Mouse (Mus musculus): Measurements from ENCODE around the gene Slc12a9. TPM values are rescaled to one million over a fixed set of nuclear protein-coding genes. Genes with fewer than 3 reads are reported as not detected.
"Not testable (repeated sequence)": the region's sequence is repeated elsewhere in the genome, so short reads cannot be mapped to it uniquely, and the experiment has no call there.

The Slc12a9 gene
- total RNA-seq, 2 experiments from 2014 or later, result 2.2 to 3.3 TPM

DNA sequence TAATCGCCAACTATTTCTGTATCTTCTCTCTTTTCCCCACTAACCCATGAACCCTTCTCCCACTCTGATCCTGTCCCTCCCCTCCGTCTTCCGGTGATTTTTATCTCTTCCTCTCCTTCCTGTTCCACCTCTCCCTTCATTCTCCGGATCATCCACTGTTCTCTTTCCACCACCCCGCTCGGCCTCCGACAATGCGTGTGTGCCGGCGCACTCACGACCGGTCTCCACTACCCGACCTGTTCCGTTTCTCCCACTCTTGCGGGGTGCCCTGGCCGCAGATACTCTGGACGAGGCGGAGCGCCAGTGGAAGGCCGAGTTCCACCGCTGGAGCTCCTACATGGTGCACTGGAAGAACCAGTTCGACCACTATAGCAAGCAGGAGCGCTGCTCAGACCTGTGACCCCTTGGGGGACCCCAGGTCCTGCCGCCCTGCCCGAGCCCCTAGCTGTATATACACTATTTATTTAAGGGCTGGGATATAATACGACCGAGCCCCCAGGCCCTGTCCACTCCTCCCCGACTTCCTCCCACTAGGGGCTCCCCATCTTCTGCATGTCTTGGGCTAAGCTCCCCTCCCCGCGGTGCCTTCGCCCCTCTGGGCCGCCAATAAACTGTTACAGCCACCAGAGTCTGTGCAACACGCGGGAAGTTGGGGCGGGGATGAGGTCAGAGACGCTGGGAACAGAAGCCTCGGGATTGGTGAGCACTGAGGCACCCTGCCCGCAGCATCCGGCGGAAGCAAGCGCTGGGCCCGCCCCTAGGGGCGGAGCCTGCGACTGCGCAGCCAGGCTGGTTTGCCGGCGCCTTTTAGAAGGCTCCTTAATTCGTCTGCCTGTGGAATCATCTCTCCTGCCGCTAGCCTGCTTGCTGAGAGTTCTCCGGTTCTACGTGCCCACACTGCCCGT, 39.3 kb downstream of the Slc12a9 start, which contains the start of gene Ufsp1:
Gene Ufsp1, plus strand, starts transcription at position 791 of the 905 bp plus-strand sequence.
- ATAC-seq (replicated peaks; ENCODE audit: low FRiP score, low TSS enrichment, poor library complexity, severe bottlenecking), result peak; percentile 64

DNA sequence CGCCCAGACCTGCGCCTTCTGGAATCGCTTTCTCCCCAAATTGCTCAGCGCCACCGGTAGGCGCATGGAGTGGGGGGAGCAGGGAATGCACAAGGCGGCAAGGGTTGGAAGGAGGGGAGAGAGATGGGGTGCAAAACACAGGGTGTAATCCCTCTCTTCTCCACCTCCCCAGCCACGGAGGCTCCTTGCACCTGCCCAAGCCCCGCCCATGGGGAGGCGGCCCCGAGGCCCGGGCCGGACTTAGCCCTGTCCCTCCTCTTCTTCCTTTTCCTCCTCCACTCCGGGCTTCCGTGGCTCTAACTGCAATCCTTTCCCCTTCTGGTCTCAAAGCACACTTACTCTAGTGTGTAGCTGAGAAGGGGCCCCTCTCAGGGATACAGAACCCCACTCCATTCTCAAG, 40.1 kb downstream of the Slc12a9 start:
- ATAC-seq (replicated peaks; ENCODE audit: low FRiP score, low TSS enrichment, poor library complexity, severe bottlenecking), result peak; percentile 16

DNA sequence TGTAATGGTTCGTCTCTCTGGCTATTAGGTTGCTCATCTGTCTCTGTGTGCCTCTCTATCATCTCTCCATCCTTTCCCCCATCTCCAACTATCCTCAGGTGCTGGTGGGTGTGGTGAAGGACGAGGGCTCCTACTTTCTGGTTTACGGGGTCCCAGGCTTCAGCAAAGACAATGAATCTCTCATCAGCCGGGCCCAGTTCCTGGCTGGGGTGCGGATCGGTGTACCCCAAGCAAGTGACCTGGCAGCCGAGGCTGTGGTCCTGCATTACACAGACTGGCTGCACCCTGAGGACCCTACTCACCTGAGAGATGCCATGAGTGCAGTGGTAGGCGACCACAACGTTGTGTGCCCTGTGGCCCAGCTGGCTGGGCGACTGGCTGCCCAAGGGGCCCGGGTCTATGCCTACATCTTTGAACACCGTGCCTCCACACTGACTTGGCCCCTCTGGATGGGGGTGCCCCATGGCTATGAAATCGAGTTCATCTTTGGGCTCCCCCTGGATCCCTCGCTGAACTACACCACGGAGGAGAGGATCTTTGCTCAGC, 41.9 kb downstream of the Slc12a9 start:
- no peak for ATAC-seq (replicated peaks; ENCODE audit: low FRiP score, low TSS enrichment, poor library complexity, severe bottlenecking)

DNA sequence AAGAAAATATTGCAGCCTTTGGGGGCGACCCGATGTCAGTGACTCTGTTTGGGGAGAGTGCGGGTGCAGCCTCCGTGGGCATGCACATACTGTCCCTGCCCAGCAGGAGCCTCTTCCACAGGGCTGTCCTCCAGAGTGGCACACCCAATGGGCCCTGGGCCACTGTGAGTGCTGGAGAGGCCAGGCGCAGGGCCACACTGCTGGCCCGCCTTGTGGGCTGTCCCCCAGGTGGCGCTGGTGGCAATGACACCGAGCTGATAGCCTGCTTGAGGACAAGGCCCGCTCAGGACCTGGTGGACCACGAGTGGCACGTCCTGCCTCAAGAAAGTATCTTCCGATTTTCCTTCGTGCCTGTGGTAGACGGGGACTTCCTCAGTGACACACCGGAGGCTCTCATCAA, 42.7 kb downstream of the Slc12a9 start:
- peak; percentile 25 for ATAC-seq (replicated peaks; ENCODE audit: low FRiP score, low TSS enrichment, poor library complexity, severe bottlenecking)

DNA sequence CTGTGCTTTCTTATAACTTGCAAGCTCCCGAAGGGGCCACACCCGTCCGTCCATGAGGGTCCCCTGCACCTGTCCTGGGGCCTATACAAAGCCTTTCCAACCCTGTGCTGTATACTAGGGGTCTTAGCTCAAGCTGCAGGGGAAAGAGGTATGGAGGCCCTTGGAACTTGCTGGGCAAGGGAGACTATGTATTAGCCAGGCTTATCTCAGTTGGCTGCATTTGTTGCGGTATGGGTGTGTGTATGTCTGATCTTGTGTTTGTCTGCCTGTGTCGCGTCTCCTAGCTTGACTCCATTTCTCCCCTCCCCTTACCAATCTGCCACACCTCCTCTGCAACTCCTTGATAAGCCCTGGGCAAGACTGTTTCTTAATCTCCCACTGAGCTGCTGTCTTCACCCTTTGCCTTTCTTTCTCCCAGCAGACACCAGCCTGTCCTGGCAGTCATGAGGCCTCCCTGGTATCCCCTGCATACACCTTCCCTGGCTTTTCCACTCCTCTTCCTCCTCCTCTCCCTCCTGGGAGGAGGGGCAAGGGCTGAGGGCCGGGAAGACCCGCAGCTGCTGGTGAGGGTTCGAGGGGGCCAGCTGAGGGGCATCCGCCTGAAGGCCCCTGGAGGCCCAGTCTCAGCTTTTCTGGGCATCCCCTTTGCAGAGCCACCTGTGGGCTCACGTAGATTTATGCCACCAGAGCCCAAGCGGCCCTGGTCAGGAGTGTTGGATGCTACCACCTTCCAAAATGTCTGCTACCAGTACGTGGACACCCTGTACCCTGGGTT, 43.6 kb downstream of the Slc12a9 start:
- ATAC-seq (replicated peaks; ENCODE audit: low FRiP score, low TSS enrichment, poor library complexity, severe bottlenecking), result peak; percentile 58

DNA sequence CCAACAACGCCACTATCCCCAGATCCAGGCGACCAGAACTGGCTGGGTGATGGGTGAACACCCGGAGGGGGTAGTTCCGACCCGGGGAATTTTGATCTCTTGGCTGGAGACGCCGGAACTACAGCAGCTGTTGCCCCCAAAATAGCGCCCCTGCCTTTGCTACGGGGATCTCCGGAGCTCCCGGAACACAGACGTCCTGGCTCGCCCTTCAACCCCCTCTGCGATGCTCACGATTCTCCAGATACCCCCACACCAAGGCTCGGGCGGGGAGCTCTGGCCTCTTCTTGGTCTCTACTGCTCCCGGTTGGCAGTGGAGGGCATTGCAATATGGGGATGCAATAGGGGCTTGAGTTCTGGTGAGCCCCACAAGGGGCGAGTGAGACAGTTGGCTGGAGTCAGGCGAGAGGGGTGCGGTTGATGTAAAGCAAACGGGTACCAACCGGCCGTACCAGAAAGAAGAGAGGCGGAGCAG, 44.4 kb downstream of the Slc12a9 start:
- ATAC-seq (replicated peaks; ENCODE audit: low FRiP score, low TSS enrichment, poor library complexity, severe bottlenecking), result peak; percentile 14

DNA sequence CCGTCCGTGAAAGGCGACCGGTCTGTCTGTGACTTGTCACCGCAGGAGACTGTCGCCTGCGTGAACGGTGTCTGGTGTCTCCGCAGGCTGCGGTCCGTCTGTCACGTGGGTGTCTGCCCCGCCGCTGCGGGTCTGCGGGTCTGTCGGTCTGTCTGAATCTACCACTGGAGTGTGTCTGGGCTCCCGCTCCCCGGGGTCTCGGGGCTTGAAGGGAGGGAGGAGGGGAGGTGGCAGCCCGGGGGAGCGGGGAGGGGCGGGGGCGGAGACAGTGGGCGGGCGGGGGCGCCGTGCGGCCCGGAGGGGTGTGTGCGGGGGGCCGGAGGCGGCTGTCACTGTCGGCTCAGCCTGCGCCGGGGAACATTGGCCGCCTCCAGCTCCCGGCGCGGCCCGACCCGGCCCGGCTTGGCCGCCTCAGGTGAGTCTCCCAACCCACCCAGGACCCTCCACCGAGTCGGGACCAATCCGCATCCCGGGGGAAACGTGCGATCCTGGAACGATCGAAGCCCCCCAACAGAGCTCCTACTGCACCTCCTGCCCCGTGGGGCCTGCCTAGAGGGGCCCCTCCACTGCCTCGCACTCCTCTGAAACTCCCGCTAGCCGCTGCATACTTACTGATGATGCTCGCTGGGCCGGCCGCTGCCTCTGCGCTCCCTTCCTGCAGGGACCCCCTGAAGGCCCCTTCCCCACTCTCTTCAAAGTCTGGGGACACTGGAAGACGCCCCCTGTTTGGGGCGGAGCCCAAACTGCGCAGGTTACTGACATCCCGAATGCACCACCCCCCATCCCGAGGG, 45.2 kb downstream of the Slc12a9 start:
- ATAC-seq (replicated peaks; ENCODE audit: low FRiP score, low TSS enrichment, poor library complexity, severe bottlenecking), result no peak

DNA sequence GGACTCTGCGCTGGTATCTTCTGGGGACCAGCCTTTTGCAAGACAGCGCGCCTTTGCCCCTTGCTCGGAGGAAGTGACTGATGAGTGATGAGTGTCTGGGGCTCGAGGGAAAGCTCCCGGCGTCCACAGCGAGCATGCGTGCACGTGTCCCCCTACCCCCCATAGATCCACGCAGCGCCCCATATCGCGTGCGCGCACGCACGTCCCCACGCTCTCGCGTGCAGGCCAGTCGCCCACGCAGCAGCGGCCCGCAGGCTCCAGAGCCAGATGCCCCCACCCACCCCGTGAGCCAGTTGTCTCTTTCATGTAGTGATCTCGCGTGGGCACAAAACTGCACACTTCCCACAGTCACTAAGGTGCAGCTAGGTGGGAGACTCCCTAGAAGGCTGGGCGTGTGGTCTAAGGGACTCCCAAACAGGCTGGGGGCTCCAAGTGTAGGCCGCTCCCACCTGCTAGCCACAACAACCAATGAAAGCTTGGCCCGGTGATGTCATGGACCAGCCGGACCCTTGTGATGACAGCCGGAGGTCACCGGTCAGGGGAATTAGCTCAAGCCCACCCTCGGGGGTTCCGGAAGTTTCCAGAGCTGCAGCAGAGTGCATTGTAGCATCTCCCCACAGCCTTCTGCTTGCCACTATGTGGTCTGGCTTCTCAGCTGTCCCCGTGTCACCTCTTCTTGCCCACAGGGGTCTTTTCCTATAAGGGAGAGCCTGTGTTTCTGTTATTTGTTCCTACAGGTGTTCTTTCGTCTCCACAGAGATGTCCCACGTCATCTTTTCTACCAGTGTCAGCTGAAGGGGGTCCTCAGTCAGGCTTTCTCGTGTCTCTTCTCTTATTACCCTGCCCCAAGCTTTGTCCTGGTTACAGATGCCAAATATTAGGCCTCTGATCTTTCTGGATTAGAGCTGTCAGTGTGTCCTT, 46.1 kb downstream of the Slc12a9 start, which contains the start of gene Ache:
Gene Ache, plus strand, starts transcription at position 488 of the 921 bp plus-strand sequence.
- no peak for ATAC-seq (replicated peaks; ENCODE audit: low FRiP score, low TSS enrichment, poor library complexity, severe bottlenecking)

DNA sequence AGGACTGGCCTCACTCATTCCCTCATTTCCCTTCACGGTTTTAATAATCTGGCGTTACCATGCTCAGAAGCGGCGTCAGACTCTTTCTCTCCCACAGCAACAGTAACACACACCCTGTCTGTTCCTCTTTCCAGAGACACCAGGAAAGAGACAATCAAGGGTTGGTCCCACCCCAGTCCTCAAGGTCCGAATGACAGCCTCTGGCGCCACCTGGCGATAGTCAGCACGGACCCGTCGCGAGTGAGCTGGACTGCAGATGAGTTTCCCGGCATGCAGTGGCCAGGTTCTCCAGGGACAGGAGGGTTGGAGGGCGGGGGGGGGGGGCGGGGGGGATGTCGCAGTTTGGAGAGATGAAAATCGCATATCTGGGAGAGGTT, 46.8 kb downstream of the Slc12a9 start:
- ATAC-seq (replicated peaks; ENCODE audit: low FRiP score, low TSS enrichment, poor library complexity, severe bottlenecking), result peak; percentile 16

DNA sequence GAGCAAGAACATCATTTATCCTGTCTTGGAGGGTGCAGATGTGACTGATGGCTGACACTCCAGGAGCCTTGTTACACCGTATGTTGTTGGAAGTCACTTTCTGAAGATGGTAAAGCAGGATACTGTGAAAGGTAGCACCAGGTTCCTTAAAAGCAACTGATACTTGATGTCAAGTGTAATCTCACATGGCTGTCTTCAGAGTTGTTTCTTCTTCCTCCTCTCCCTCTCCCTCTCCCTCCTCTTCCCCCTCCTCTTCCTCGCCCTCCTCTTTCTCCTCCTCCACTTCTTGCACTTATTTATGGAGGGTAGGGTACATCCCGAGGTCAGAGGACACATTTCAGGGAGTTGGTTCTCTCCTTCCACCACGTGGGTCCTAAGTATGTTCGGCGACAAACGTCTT, 47.4 kb downstream of the Slc12a9 start:
- no peak for ATAC-seq (replicated peaks; ENCODE audit: low FRiP score, low TSS enrichment, poor library complexity, severe bottlenecking)

DNA sequence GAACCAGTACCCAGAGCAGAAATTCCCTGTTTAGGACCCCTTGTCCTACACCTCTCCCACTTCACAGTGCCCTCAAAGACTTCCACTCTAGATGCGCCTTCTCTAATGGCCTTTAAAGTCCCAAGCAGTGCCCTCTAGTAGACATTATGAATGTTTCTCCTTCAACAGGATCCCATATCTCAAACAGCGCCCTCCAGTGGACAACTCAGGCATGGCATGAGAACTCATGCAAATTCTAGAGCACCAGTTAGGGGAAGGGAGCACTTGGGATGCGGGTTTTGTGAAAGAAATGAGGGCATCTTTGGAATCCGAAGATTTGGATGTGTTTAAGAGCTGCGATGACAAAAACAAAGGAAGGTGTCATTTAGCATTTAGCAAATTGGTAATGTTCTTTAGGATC, 48.4 kb downstream of the Slc12a9 start:
- ATAC-seq (replicated peaks; ENCODE audit: low FRiP score, low TSS enrichment, poor library complexity, severe bottlenecking), result no peak

DNA sequence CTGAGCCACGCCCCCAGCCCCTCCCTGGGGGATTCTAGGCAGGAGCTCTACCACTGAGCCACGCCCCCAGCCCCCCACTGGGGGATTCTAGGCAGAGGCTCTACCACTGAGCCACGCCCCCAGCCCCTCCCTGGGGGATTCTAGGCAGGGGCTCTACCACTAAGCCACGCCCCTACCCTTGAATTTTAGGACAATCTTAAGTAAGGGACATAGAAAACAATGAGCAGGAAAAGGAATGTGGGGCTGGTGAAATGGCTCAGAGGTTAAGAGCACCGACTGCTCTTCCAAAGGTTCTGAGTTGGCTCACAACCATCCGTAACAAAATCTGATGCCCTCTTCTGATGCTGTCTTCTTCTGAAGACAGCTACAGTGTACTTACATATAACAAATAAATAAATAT, 49.0 kb downstream of the Slc12a9 start:
- ATAC-seq (replicated peaks; ENCODE audit: low FRiP score, low TSS enrichment, poor library complexity, severe bottlenecking), result not testable (repeated sequence)

DNA sequence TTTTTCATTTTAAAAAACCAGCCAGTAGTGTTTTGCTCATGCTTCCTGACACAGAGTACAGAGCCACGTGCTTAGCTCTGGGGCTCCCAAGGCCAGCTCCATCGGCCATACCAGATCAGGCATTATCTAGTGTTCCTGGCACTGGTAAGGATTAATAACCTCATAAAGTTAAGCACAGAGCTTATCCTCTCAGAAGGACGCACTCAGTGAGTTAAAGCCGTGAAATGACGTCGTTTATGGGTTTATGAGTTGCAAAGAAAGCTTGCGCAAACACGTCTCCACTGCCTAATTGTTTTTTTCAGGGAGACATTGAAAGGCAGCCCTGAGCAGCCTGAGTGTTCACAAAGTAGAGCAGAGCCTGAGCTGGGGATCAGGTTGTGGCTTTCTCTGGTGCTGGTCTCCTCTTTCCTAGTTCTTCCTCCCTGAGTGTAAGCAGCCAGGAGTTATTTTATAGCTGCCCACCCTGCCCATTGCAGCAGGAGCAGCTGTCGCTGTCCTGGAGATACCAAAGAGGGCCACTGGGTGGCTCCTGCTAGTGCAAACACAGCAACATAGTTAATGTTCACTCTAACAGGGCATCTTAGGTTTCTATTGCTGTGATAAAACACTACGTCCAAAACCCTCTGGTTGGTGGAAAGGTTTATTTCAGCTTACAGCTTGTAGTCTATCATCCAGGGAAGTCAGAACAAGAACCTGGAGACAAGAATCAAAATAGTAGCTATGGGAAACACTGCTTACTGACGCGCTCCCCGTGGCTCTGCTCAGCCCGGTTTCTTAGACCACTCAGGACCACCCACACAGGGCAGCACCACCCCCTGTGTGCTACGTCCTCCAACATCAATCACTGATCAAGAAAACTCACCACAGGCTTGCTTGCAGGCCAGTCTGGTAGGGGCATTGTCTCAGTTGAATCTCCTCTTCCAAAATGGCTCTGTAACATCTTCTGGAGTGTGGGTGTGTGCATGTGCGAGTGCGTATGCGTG, 55.7 kb downstream of the Slc12a9 start:
- peak; percentile 71; the same call in 1 of the 2 replicates for ATAC-seq (replicated peaks; ENCODE audit: low FRiP score, low TSS enrichment, poor library complexity, severe bottlenecking)

DNA sequence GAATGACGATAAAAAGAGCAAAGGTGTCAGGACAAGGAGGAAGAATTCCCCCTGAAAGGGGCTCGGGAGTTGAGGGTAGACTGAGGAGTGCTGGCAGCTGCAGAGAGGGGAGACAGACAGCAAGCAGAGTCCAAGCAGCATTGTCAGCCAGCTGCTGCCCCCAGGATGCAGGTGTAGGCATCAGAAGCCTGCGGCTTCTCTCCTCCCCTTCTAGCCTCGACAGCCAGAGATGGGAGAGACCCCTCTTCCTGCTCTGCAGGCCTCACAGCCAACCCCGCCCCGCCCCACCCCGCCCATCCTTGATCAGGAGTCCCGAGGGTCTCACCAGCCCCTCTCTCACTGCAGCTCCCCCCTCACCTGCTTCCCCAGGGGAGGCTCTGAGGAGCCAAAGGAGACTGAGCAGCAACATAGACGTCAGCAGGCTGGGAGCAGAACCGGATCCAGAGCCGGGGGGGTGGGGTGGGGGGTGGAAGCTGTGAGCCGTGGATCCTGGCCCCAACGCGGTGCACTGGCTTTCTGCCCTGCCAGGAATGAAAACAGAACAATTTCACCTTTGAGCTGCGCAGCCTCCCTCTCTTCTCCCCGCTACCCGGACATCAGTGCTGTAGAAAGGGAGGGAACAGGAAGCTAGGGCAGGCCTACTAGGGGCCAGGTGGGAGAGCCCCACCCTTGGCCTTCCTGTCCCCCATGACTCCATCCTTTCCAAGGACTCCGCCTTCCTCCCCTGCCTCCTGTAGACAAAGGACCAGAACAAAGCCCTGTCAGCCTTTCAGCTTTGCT, 65.1 kb downstream of the Slc12a9 start:
- ATAC-seq (replicated peaks; ENCODE audit: low FRiP score, low TSS enrichment, poor library complexity, severe bottlenecking), result no peak

DNA sequence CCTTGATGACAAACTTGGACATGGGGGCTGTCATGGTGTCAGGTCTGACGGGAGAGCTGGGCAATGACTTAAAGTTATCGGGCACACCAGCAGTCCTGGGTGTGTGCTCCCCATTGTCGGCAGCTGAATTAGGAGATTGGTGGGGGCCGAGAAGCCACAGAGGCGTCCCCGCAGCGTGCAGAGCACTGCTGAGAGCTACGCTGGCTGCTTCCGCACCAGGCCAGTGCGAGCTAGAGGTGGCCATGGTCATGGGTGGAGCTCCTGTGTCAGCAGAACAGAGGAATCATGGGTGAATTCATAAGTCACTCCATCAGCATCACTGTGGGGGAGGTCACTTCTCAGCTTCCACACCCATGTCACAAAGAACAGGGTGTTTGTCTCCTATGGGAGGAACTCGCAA, 68.6 kb downstream of the Slc12a9 start:
- ATAC-seq (replicated peaks; ENCODE audit: low FRiP score, low TSS enrichment, poor library complexity, severe bottlenecking), result peak; percentile 73
